In genomic region chr5:33820733-33821621, GRCm38 (mm10) we compare ENCODE assay signal across 8 mouse cellular contexts. TPM values are rescaled to one million over a fixed set of nuclear protein-coding genes. Genes with fewer than 3 reads are reported as not detected.
DNase-seq lines count a peak whose midpoint lies in the region; ATAC-seq and TF ChIP-seq lines count a peak whose summit lies in the region.

No protein-coding gene starts in this region.

- H3K4me1 ChIP-seq in intestine, embryonic 16.5 days (ENCODE audit: control insufficient read depth, insufficient read depth, low read length) = peaks cover 24% of the 10 kb centered on the region
- H3K4me1 ChIP-seq in limb, embryonic 14.5 days (ENCODE audit: control insufficient read depth, insufficient read depth, low read length) = peaks cover 9% of the 10 kb centered on the region
- peaks cover 40% of the 10 kb centered on the region for H3K4me1 ChIP-seq in midbrain, embryonic 16.5 days (ENCODE audit: control insufficient read depth, insufficient read depth, low read length)

- H3K27me3 ChIP-seq in intestine, embryonic 16.5 days (replicated peaks; ENCODE audit: control insufficient read depth, insufficient read depth, low read length) = no peaks in the 10 kb centered on the region
- H3K27me3 ChIP-seq in limb, embryonic 14.5 days (ENCODE audit: control insufficient read depth, insufficient read depth, low read length) = no peaks in the 10 kb centered on the region
- no peaks in the 10 kb centered on the region for H3K27me3 ChIP-seq in midbrain, embryonic 16.5 days (ENCODE audit: control insufficient read depth, insufficient read depth, low read depth, low read length)

- H3K4me3 ChIP-seq in intestine, embryonic 16.5 days (ENCODE audit: low read length) = peak overlapping the region; percentile 99
- peak overlapping the region; percentile 100 for H3K4me3 ChIP-seq in limb, embryonic 14.5 days (replicated peaks; ENCODE audit: low read length)
- peak overlapping the region; percentile 100 for H3K4me3 ChIP-seq in midbrain, embryonic 16.5 days (ENCODE audit: low read depth, low read length)

- peak overlapping the region; percentile 98 for H3K9ac ChIP-seq in intestine, embryonic 16.5 days (ENCODE audit: low read depth, low read length)
- H3K9ac ChIP-seq in limb, embryonic 14.5 days (ENCODE audit: low read depth, low read length, severe bottlenecking) = peak overlapping the region; percentile 95
- peak overlapping the region; percentile 99 for H3K9ac ChIP-seq in midbrain, embryonic 16.5 days (ENCODE audit: low read depth, low read length)

- H3K36me3 ChIP-seq in intestine, embryonic 16.5 days (ENCODE audit: control insufficient read depth, insufficient read depth, low read length) = no peaks in the 10 kb centered on the region
- peaks cover 6% of the 10 kb centered on the region; the same call in 1 of the 2 replicates for H3K36me3 ChIP-seq in limb, embryonic 14.5 days (ENCODE audit: control insufficient read depth, insufficient read depth, low read length)
- no peaks in the 10 kb centered on the region for H3K36me3 ChIP-seq in midbrain, embryonic 16.5 days (ENCODE audit: control insufficient read depth, insufficient read depth, low read length)

- H3K4me2 ChIP-seq in intestine, embryonic 16.5 days (ENCODE audit: low read depth, low read length) = peak overlapping the region; percentile 56
- H3K4me2 ChIP-seq in limb, embryonic 14.5 days (replicated peaks; ENCODE audit: low read depth, low read length, severe bottlenecking) = peak overlapping the region; percentile 51
- H3K4me2 ChIP-seq in midbrain, embryonic 16.5 days (ENCODE audit: low read length) = peak overlapping the region; percentile 79

- no peak for TF ChIP-seq POLR2A in limb, embryonic 14.5 days (IDR thresholded peaks at IDR 0.05; ENCODE audit: borderline replicate concordance, extremely low read depth, insufficient read depth, insufficient read length)

- ATAC-seq in CD4-positive, CD25-positive, alpha-beta regulatory T cell, adult 4 months = no peak
- ATAC-seq in intestine, embryonic 16.5 days = peak; percentile 39
- peak; percentile 16; the same call in 1 of the 2 replicates for ATAC-seq in limb, embryonic 14.5 days (ENCODE audit: low FRiP score, low read depth)
- ATAC-seq in midbrain, embryonic 16.5 days = peak; percentile 33

- under 1% methylated on average over 113 of the region's 121 CpGs for WGBS in intestine, embryonic 16.5 days
- WGBS in limb, embryonic 14.5 days = under 1% methylated on average over 86 of the region's 121 CpGs
- whole genome bisulfite sequencing in midbrain, embryonic 16.5 days = 1% methylated on average over 98 of the region's 121 CpGs

- no peaks in the 10 kb centered on the region for H3K9me3 ChIP-seq in intestine, embryonic 16.5 days (ENCODE audit: control insufficient read depth, low read length)
- H3K9me3 ChIP-seq in limb, embryonic 14.5 days (ENCODE audit: control insufficient read depth, low read length) = no peaks in the 10 kb centered on the region
- no peaks in the 10 kb centered on the region for H3K9me3 ChIP-seq in midbrain, embryonic 16.5 days (replicated peaks; ENCODE audit: control insufficient read depth, low read length, poor library complexity, severe bottlenecking)

- DNase-seq in CD4-positive, CD25-positive, alpha-beta regulatory T cell, adult 2 months (ENCODE audit: low read depth, low spot score) = peak; percentile 50
- peak; percentile 60 for DNase-seq in embryo, embryonic 10.5 days (ENCODE audit: low spot score)
- DNase-seq in gastrocnemius, postnatal 25 days = peak; percentile 47
- peak; percentile 15 for DNase-seq in limb, embryonic 14.5 days (ENCODE audit: low spot score)
- DNase-seq in spleen, postnatal 36 days (ENCODE audit: low spot score in 2 of 2) = peak; percentile 27 to 47

- H3K27ac ChIP-seq in intestine, embryonic 16.5 days (ENCODE audit: low read length) = peak overlapping the region; percentile 97
- peak overlapping the region; percentile 94 for H3K27ac ChIP-seq in limb, embryonic 14.5 days (replicated peaks; ENCODE audit: low read depth, low read length)
- H3K27ac ChIP-seq in midbrain, embryonic 16.5 days (ENCODE audit: low read length) = peak overlapping the region; percentile 99

RNA-seq across cellular contexts. Expression of gene Nsd2, which starts 0.5 kb away (rescaled TPM):
- 10 to 100 TPM; 12.0 to 13.0 TPM for polyA plus RNA-seq in CD4-positive, CD25-positive, alpha-beta regulatory T cell, adult 4 months (2017; shearing (Covaris generic))
- 10 to 100 TPM; 10.1 TPM for total RNA-seq in gastrocnemius, postnatal 25 days (2021)
- 20.5 and 22.5 TPM in 2 replicates for polyA plus RNA-seq in intestine, embryonic 16.5 days (2015; fragmentation: Nextera tagmentation; extraction: Ambion mirVana)
- polyA plus RNA-seq in limb, embryonic 14.5 days (2012; rRNA removed) = 50.7 and 52.6 TPM in 2 replicates
- 46.2 and 46.6 TPM in 2 replicates for polyA plus RNA-seq in limb, embryonic 14.5 days (2014; fragmentation: Nextera tagmentation; extraction: Ambion mirVana)
- 75.9 and 84.5 TPM in 2 replicates for polyA plus RNA-seq in midbrain, embryonic 16.5 days (2015; fragmentation: Nextera tagmentation; extraction: Ambion mirVana)

RNA-seq across cellular contexts. Expression of gene Letm1, which starts 38.4 kb away (rescaled TPM):
- polyA plus RNA-seq in CD4-positive, CD25-positive, alpha-beta regulatory T cell, adult 4 months (2017; shearing (Covaris generic)) = 10 to 100 TPM; 15.9 to 17.5 TPM
- total RNA-seq in gastrocnemius, postnatal 25 days (2021) = 10 to 100 TPM; 81.0 to 83.2 TPM
- 37.5 and 38.3 TPM in 2 replicates for polyA plus RNA-seq in intestine, embryonic 16.5 days (2015; fragmentation: Nextera tagmentation; extraction: Ambion mirVana)
- 31.3 and 33.0 TPM in 2 replicates for polyA plus RNA-seq in limb, embryonic 14.5 days (2012; rRNA removed)
- 44.4 and 49.9 TPM in 2 replicates for polyA plus RNA-seq in limb, embryonic 14.5 days (2014; fragmentation: Nextera tagmentation; extraction: Ambion mirVana)
- 69.1 and 71.5 TPM in 2 replicates for polyA plus RNA-seq in midbrain, embryonic 16.5 days (2015; fragmentation: Nextera tagmentation; extraction: Ambion mirVana)
